Mouse (Mus musculus) granulocyte monocyte progenitor cell, adult 5-6 weeks (primary cell): Measurements from ENCODE around the gene Scpep1. TPM values are rescaled to one million over a fixed set of nuclear protein-coding genes. Genes with fewer than 3 reads are reported as not detected.

ENCODE experiments used
- ATAC-seq: replicated peaks from 2 replicates; pipeline ENCODE4 v1.8.0; 2016; ENCODE audit warnings: mild to moderate bottlenecking, moderate TSS enrichment, inconsistent platforms; ENCODE audit not compliant: poor library complexity, severe bottlenecking
- total RNA-seq, 2 experiments: library from RNA; stranded (forward) in 1 of 2; stranded (reverse) in 1 of 2; fragments of 200-712, 200-1000 nt in 1 of 2; fragments of >200 nt in 1 of 2; fragmentation: Nextera tagmentation in 1 of 2; gene quantifications; 2 replicates each; pipeline ENCODE4 v1.2.3; 2014 to 2017

Gene Scpep1
- total RNA-seq, 2 experiments from 2014 or later = 11.5 to 22.3 TPM

DNA sequence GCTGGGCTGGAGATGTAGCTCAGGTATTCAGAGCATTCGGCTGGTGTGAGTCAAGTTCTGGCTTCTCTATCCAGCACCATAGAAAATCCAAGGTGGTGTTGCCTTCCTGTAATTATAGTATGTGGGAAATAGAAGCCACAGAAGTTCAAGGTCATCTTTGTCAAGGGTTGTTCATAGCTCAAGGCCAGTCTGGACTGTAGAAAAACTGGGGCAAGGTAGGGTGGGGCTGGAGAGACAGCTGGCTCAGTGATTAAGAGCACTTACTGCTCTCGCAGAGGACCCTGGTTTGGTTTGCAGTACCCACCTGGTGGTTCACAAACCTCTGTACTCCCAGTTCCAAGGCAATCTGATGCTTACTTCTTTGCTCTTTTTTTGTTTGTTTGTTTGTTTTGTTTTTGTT is 66.3 kb downstream of the Scpep1 start:
- ATAC-seq = no peak

DNA sequence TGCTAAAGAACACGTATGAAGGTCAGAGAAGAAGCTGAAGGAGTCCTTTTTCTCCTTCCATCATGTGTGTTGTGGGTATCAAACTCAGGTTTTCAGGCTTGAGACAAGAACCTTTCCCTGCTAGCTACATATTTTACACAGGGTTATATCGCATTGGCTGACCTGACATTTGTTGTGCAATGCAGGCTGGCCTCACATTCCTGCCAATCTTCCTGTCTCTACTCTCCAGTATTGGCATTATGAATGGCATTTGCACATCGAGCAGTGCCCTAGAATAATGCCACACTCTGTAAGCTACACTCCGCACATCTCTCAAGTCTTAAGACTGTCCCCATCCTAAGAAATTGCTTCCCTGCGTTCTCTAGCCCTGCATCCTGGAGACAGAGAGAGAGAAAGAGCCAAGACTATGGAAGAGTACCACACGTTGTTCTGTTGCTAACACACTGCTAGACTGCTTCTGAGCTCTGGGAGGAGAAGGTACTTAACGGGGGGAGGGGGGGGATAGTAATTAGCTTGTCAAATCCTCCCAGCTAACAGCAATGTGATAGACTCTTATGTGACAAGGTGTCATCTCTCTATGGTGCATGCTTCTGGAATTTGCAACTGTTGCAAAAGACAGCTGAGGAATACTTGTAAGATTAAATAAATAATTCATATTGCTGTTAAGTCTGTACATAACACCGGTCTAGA is 70.7 kb downstream of the Scpep1 start:
- no peak for ATAC-seq

DNA sequence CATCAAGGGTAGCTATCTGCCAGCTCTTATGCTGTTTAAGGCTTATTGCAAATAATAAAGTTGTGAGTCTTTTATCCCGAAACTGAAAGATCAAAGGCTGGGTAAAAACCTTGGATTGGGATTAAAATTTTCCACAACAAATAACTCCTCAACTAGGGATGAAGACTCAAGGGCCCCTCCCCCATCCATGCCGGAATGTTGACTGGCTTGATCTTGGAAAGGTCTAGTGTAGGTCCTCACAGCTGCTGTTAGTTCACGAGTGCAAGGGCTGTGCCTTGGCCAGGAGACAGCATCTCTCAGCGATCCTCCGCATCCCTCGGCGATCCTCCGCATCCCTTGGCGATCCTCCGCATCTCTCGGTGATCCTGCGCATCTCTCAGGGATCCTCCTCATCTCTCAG is 77.3 kb downstream of the Scpep1 start:
- no peak for ATAC-seq

Other genes starting within 250 kb of the Scpep1 start
- 35.2 and 39.6 TPM in 2 replicates for gene Msi2, start 237.0 kb downstream of the Scpep1 start, total RNA-seq (2014; fragmentation: Nextera tagmentation)
- gene Msi2, start 237.0 kb downstream of the Scpep1 start, total RNA-seq (2017) = 33.6 and 34.7 TPM in 2 replicates
- 12.7 and 15.2 TPM in 2 replicates for gene Akap1, start 90.9 kb downstream of the Scpep1 start, total RNA-seq (2014; fragmentation: Nextera tagmentation)
- 15.9 and 20.7 TPM in 2 replicates for gene Akap1, start 90.9 kb downstream of the Scpep1 start, total RNA-seq (2017)
- not detected in 2 replicates for gene Elobl, start 11.5 kb upstream of the Scpep1 start, total RNA-seq (2014; fragmentation: Nextera tagmentation)
- not detected in 2 replicates for gene Elobl, start 11.5 kb upstream of the Scpep1 start, total RNA-seq (2017)
- 9.1 and 16.2 TPM in 2 replicates for gene Coil, start 14.8 kb upstream of the Scpep1 start, total RNA-seq (2014; fragmentation: Nextera tagmentation)
- gene Coil, start 14.8 kb upstream of the Scpep1 start, total RNA-seq (2017) = 8.4 and 17.7 TPM in 2 replicates
- 26.9 and 32.2 TPM in 2 replicates for gene Trim25, start 43.9 kb upstream of the Scpep1 start, total RNA-seq (2014; fragmentation: Nextera tagmentation)
- 14.0 and 18.4 TPM in 2 replicates for gene Trim25, start 43.9 kb upstream of the Scpep1 start, total RNA-seq (2017)
- gene Dgke, start 111.4 kb upstream of the Scpep1 start, total RNA-seq (2014; fragmentation: Nextera tagmentation) = 4.9 and 6.8 TPM in 2 replicates
- gene Dgke, start 111.4 kb upstream of the Scpep1 start, total RNA-seq (2017) = 5.0 and 7.3 TPM in 2 replicates
- gene Gm525, start 118.4 kb upstream of the Scpep1 start, total RNA-seq (2014; fragmentation: Nextera tagmentation) = not detected in 2 replicates
- not detected in 2 replicates for gene Gm525, start 118.4 kb upstream of the Scpep1 start, total RNA-seq (2017)